Mouse (Mus musculus): Measurements from ENCODE around the gene Acsm2.

Gene Acsm2

GRCm38 (mm10) chr7:119554040-119554439 lies at the start of gene Acsm2:
Gene Acsm2 (plus strand): TSS chr7:119554340.
- DNase-seq (ENCODE audit: low spot score in 2 of 2), result no peak

GRCm38 (mm10) chr7:119511143-119511542 lies 43.0 kb upstream of the Acsm2 start:
- DNase-seq (ENCODE audit: low spot score in 2 of 2), result no peak

GRCm38 (mm10) chr7:119513056-119513455 lies 41.1 kb upstream of the Acsm2 start:
- DNase-seq (ENCODE audit: low spot score in 2 of 2), result peak in 1 of 2 experiments; percentile 22

GRCm38 (mm10) chr7:119515492-119516271 lies 38.5 kb upstream of the Acsm2 start:
- peak in 1 of 2 experiments; percentile 35 for DNase-seq (ENCODE audit: low spot score in 2 of 2)

GRCm38 (mm10) chr7:119516272-119516558 lies 37.9 kb upstream of the Acsm2 start:
- no peak for DNase-seq (ENCODE audit: low spot score in 2 of 2)

- DNase-seq (ENCODE audit: low spot score in 2 of 2), result no peak
These were observed 35.0 kb upstream of the Acsm2 start, which contains the start of gene Acsm5 for GRCm38 (mm10) chr7:119519163-119519562. Gene Acsm5 (plus strand): TSS chr7:119519463.

- peak; percentile 33 to 65 for DNase-seq (ENCODE audit: low spot score in 2 of 2)
These were observed 34.5 kb upstream of the Acsm2 start for GRCm38 (mm10) chr7:119519654-119520053.

GRCm38 (mm10) chr7:119521816-119522215 lies 32.3 kb upstream of the Acsm2 start:
- DNase-seq (ENCODE audit: low spot score in 2 of 2), result no peak

- DNase-seq (ENCODE audit: low spot score in 2 of 2), result no peak
These were observed 31.8 kb upstream of the Acsm2 start for GRCm38 (mm10) chr7:119522385-119522784.

GRCm38 (mm10) chr7:119523389-119523788 lies 30.8 kb upstream of the Acsm2 start, which contains the start of gene Pdilt:
Gene Pdilt (minus strand): TSS chr7:119523489.
- DNase-seq (ENCODE audit: low spot score in 2 of 2), result no peak

GRCm38 (mm10) chr7:119525881-119526281 lies 28.3 kb upstream of the Acsm2 start:
- DNase-seq (ENCODE audit: low spot score in 2 of 2), result peak; percentile 8 to 13

- DNase-seq (ENCODE audit: low spot score in 2 of 2), result no peak
These were observed 27.7 kb upstream of the Acsm2 start for GRCm38 (mm10) chr7:119526486-119526885.

GRCm38 (mm10) chr7:119527135-119527534 lies 27.0 kb upstream of the Acsm2 start:
- no peak for DNase-seq (ENCODE audit: low spot score in 2 of 2)

- DNase-seq (ENCODE audit: low spot score in 2 of 2), result no peak
These were observed 26.6 kb upstream of the Acsm2 start for GRCm38 (mm10) chr7:119527548-119527947.

- no peak for DNase-seq (ENCODE audit: low spot score in 2 of 2)
These were observed 25.5 kb upstream of the Acsm2 start for GRCm38 (mm10) chr7:119528617-119529016.

- no peak for DNase-seq (ENCODE audit: low spot score in 2 of 2)
These were observed 21.2 kb upstream of the Acsm2 start for GRCm38 (mm10) chr7:119532924-119533323.

GRCm38 (mm10) chr7:119534389-119534788 lies 19.8 kb upstream of the Acsm2 start:
- DNase-seq (ENCODE audit: low spot score in 2 of 2), result no peak

GRCm38 (mm10) chr7:119542445-119542844 lies 11.7 kb upstream of the Acsm2 start:
- no peak for DNase-seq (ENCODE audit: low spot score in 2 of 2)

- no peak for DNase-seq (ENCODE audit: low spot score in 2 of 2)
These were observed 8.6 kb upstream of the Acsm2 start for GRCm38 (mm10) chr7:119545572-119545971.

- no peak for DNase-seq (ENCODE audit: low spot score in 2 of 2)
These were observed 3.5 kb upstream of the Acsm2 start for GRCm38 (mm10) chr7:119550471-119551222.

GRCm38 (mm10) chr7:119559789-119560451 lies 5.8 kb downstream of the Acsm2 start:
- DNase-seq (ENCODE audit: low spot score in 2 of 2), result no peak

- DNase-seq (ENCODE audit: low spot score in 2 of 2), result no peak
These were observed 6.3 kb downstream of the Acsm2 start for GRCm38 (mm10) chr7:119560452-119560835.
